Mouse (Mus musculus) heart, adult 11 months (tissue): ENCODE results near the gene Wdr90.

Source experiments
- DNase-seq: peaks from one replicate; pipeline ENCODE4 v3.0.0; 2022

Wdr90 gene

GRCm38 (mm10) chr17:25860832-25861703 is at the start of gene Wdr90:
TSS of gene Wdr90 (minus strand) at chr17:25861501.
- DNase-seq: peak; percentile 99

- no peak for DNase-seq
Observed at GRCm38 (mm10) chr17:25907640-25908039, 46.3 kb upstream of the Wdr90 start.

GRCm38 (mm10) chr17:25903061-25903460 is 41.8 kb upstream of the Wdr90 start:
- DNase-seq: no peak

GRCm38 (mm10) chr17:25900193-25900592 is 38.9 kb upstream of the Wdr90 start:
- DNase-seq: no peak

- DNase-seq: no peak
Observed at GRCm38 (mm10) chr17:25895891-25896290, 34.6 kb upstream of the Wdr90 start.

- DNase-seq: peak; percentile 92
Observed at GRCm38 (mm10) chr17:25895415-25895814, 34.1 kb upstream of the Wdr90 start.

GRCm38 (mm10) chr17:25893975-25894617 is 32.8 kb upstream of the Wdr90 start:
- peak; percentile 95 for DNase-seq

GRCm38 (mm10) chr17:25888837-25889236 is 27.5 kb upstream of the Wdr90 start:
- DNase-seq: no peak

GRCm38 (mm10) chr17:25887467-25887866 is 26.2 kb upstream of the Wdr90 start:
- DNase-seq: no peak

- DNase-seq: no peak
Observed at GRCm38 (mm10) chr17:25886806-25887205, 25.5 kb upstream of the Wdr90 start.

- DNase-seq: no peak
Observed at GRCm38 (mm10) chr17:25885636-25886035, 24.3 kb upstream of the Wdr90 start.

- DNase-seq: no peak
Observed at GRCm38 (mm10) chr17:25883824-25884223, 22.5 kb upstream of the Wdr90 start.

GRCm38 (mm10) chr17:25883268-25883667 is 22.0 kb upstream of the Wdr90 start:
- DNase-seq: peak; percentile 91

- DNase-seq: peak; percentile 92
Observed at GRCm38 (mm10) chr17:25882306-25882705, 21.0 kb upstream of the Wdr90 start.

GRCm38 (mm10) chr17:25881691-25882090 is 20.4 kb upstream of the Wdr90 start:
- DNase-seq: peak; percentile 87

- DNase-seq: peak; percentile 89
Observed at GRCm38 (mm10) chr17:25880913-25881641, 19.8 kb upstream of the Wdr90 start.

GRCm38 (mm10) chr17:25880196-25880910 is 19.1 kb upstream of the Wdr90 start, which contains the start of gene Wfikkn1:
TSS of gene Wfikkn1 (minus strand) at chr17:25880858.
- DNase-seq: peak; percentile 91

GRCm38 (mm10) chr17:25879750-25880149 is 18.4 kb upstream of the Wdr90 start:
- peak; percentile 93 for DNase-seq

- peak; percentile 94 for DNase-seq
Observed at GRCm38 (mm10) chr17:25879261-25879660, 18.0 kb upstream of the Wdr90 start.

- peak; percentile 93 for DNase-seq
Observed at GRCm38 (mm10) chr17:25878611-25879180, 17.4 kb upstream of the Wdr90 start.

GRCm38 (mm10) chr17:25877741-25878610 is 16.7 kb upstream of the Wdr90 start:
- DNase-seq: peak; percentile 93
